Mouse (Mus musculus) lung, embryonic 15.5 days (tissue): ENCODE measurements at regions not wholly inside any gene's neighbourhood (a gene's known extent, or its start where the extent isn't known, plus 50 kb on each side); places are given as distances from the start of the nearest gene placed in this dataset.

ENCODE experiments used
- ATAC-seq: fragments of 200-750 bp; cut with Nextera tagmentation; 2 replicates; pipeline ENCODE4 v1.8.0; 2017; ENCODE audit warnings: moderate number of reproducible peaks, borderline replicate concordance; ENCODE audit not compliant: low FRiP score, low TSS enrichment; ENCODE audit errors: extremely low read depth
- H3K27ac ChIP-seq: fragments of 300-500 bp; sonication (generic); 2 replicates; pipeline ENCODE4 v1.5.1; 2015; ENCODE audit warnings: moderate library complexity, mild to moderate bottlenecking, inconsistent platforms
- H3K27me3 ChIP-seq: fragments of 300-500 bp; sonication (generic); 2 replicates; pipeline ENCODE4 v1.6.1; 2015; ENCODE audit warnings: inconsistent platforms
- H3K36me3 ChIP-seq: fragments of 300-500 bp; sonication (generic); 2 replicates; pipeline ENCODE4 v1.6.1; 2015; ENCODE audit warnings: inconsistent platforms
- H3K4me1 ChIP-seq: fragments of 300-500 bp; sonication (generic); 2 replicates; pipeline ENCODE4 v1.6.1; 2015; ENCODE audit warnings: inconsistent platforms
- H3K4me2 ChIP-seq: fragments of 300-500 bp; sonication (generic); 2 replicates; pipeline ENCODE4 v1.6.1; 2015; ENCODE audit warnings: inconsistent platforms, mild to moderate bottlenecking, moderate library complexity
- H3K4me3 ChIP-seq: fragments of 300-500 bp; sonication (generic); 2 replicates; pipeline ENCODE4 v1.5.1; 2015; ENCODE audit warnings: mild to moderate bottlenecking, inconsistent platforms
- H3K9ac ChIP-seq: fragments of 300-500 bp; sonication (generic); 2 replicates; pipeline ENCODE4 v1.6.1; 2015; ENCODE audit warnings: inconsistent platforms
- H3K9me3 ChIP-seq: fragments of 300-500 bp; sonication (generic); 2 replicates; pipeline ENCODE4 v1.6.1; 2016; ENCODE audit warnings: inconsistent platforms
- WGBS: fragments of 180-500 bp; shearing (Covaris S2); methylation state at CpG from one replicate; pipeline ENCODE4 v1.1.7; 2015; 5-methylcytosine and 5-hydroxymethylcytosine counted together

DNA sequence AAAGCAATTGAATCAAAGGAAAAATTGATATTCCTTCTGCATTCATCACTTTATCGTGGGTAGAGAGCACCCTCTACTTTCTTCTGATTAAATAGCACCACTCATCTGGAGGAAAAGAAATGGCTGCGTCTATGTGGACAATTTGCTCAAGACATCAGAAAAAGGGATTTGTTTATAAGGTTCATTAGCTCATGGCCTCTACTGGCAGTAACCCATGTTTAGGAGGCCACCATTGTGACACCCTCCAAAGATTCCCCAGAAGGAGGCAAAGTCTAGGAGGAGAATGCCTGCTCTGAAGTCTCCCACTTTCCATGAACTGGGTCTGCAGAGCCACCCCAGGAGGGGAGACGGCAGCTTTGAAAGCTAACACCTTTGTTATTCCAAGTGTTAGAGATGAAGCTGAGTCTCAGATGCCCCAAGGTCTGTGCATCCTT lies 147.2 kb upstream of the Plscr5 start:
- no peak for ATAC-seq

DNA sequence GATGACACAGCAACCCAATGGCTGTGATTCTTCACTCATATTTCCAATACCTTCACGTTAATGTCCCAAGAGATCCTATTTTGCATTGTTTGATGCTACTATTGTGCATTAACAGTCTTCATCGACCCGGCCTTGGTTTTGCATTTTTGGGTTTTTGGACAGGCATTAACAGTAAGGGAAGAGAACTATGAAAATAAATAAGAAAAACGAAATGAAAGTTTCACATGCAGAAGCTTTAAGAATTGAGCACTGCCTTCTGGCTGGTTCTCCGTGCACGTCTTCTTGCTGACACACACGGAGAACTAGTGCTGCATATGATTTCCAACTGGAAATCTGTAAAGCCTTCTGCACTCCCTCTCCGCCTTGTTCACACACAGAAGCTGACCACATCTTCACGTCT lies 148.6 kb upstream of the Plscr5 start:
- ATAC-seq, result no peak
- Histone ChIP-seq H3K36me3 (no peaks in the 10 kb centered on the region), H3K4me3 (no peak overlapping the region), H3K4me2 (no peak overlapping the region), H3K9me3 (no peaks in the 10 kb centered on the region), H3K9ac (no peak overlapping the region), H3K27ac (no peak overlapping the region), H3K27me3 (no peaks in the 10 kb centered on the region), H3K4me1 (no peaks in the 10 kb centered on the region)
- 85% methylated on average over 9 of the region's 9 CpGs for WGBS

More for the DNA sequence above, 147.2 kb upstream of the Plscr5 start:
- Histone ChIP-seq H3K36me3 (no peaks in the 10 kb centered on the region), H3K27ac (no peak overlapping the region), H3K9ac (no peak overlapping the region), H3K4me1 (no peaks in the 10 kb centered on the region), H3K27me3 (no peaks in the 10 kb centered on the region), H3K9me3 (no peaks in the 10 kb centered on the region), H3K4me2 (no peak overlapping the region), H3K4me3 (no peak overlapping the region)
- WGBS, result 37% methylated on average over 3 of the region's 3 CpGs

DNA sequence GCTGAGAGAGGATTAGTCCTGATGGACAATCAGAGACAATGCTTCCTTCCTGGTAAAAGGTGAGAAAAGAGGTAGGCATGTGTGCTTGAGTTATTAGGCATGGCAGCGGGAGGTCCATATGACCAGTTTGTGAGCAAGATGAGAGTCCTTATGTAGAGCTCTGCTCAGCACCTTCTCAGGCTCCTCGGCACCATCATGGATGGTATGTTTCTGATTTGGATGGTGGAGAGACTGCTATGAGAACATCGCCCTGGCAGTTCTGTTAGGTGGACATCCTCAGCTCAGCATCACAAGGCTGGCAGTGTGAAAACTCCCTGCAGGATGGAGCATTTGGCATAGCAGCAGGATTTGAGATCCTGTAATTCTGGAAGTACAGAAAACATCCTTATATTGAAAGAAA lies 176.2 kb upstream of the Plscr5 start:
- H3K27ac ChIP-seq, result no peak overlapping the region
- H3K9ac ChIP-seq, result no peak overlapping the region
- H3K4me3 ChIP-seq, result no peak overlapping the region
- WGBS, result 91% methylated on average over 3 of the region's 3 CpGs
- ATAC-seq, result no peak
- no peaks in the 10 kb centered on the region for H3K36me3 ChIP-seq
- no peak overlapping the region for H3K4me2 ChIP-seq
- H3K9me3 ChIP-seq, result no peaks in the 10 kb centered on the region
- H3K27me3 ChIP-seq, result no peaks in the 10 kb centered on the region
- H3K4me1 ChIP-seq, result no peaks in the 10 kb centered on the region

DNA sequence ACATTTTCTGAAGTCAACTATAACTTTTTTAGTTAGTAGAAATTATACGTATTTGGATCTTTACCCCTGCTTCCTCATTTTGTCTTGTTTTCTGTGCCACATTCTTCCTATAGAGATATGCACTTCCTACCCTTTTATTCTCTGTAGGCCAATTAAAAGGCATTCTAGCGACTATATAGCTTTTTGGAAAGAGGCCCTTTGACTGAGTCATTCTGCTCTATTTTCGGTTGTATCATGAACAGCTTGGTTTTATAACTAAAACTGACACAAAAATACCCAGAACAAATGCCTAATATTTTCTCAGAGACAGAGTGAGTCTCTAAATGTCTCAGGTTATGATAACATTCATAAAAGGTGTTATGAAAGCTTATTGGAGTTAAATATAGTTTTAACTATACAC lies 176.8 kb upstream of the Plscr5 start:
- H3K4me2 ChIP-seq, result no peak overlapping the region
- no peak overlapping the region for H3K27ac ChIP-seq
- no peak overlapping the region for H3K4me3 ChIP-seq
- H3K36me3 ChIP-seq, result no peaks in the 10 kb centered on the region
- H3K4me1 ChIP-seq, result no peaks in the 10 kb centered on the region
- no peaks in the 10 kb centered on the region for H3K9me3 ChIP-seq
- H3K9ac ChIP-seq, result no peak overlapping the region
- no peaks in the 10 kb centered on the region for H3K27me3 ChIP-seq
- 66% methylated on average over 3 of the region's 3 CpGs for WGBS
- ATAC-seq, result no peak

DNA sequence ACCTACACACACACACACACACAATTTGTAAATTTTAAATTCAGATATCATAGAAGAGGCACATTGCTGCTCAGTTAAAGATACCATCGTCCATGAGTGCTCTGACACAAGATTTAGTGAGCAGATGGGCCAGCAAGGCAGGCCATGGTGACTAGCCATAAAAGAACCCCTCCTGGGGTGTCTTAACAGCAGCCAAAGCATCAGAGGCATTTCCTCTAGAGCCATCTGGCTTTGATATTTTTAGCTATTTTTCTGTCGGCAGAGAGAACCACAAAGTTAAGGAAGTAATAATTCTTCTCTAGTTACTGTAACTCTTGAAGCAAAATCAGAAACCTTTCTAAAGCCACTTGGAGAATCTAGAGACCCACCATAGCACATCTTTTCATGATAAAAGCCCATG lies 204.5 kb upstream of the Plscr5 start:
- no peak overlapping the region for H3K4me3 ChIP-seq
- no peaks in the 10 kb centered on the region for H3K27me3 ChIP-seq
- no peak overlapping the region for H3K4me2 ChIP-seq
- H3K27ac ChIP-seq, result no peak overlapping the region
- H3K4me1 ChIP-seq, result no peaks in the 10 kb centered on the region
- H3K36me3 ChIP-seq, result no peaks in the 10 kb centered on the region
- WGBS, result 32% methylated on average over 2 of the region's 2 CpGs
- H3K9me3 ChIP-seq, result no peaks in the 10 kb centered on the region
- no peak for ATAC-seq
- no peak overlapping the region for H3K9ac ChIP-seq

DNA sequence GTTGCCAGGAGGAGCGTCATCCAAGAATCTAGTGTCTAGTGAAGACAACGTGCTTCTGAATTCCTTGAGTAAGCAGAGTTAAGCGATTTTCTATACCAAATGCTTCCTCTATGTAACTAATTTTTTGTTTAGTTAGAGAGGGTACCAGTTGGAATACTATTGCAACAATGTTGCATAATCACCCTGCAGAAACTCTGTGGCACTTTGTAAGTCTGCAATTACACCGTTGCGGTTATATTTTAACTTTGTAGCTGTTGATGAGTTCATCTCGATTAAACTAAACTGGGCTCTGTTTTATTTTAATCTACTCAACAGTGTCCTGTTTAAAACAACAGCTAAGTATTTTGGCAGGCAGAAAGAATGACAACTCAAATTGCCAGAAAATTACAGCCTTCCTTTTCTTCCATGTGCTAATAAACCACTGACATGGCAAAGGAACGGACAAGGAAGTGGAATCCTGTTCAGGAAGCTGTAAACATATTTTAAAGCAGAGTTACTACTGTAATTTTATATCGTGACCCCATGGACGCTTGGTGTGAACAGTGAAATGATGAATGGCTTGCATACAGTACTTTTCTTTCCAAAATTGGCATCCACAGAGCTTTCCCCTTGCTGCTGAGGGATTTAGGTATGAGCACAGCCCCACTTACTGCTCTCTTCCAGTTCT lies 210.6 kb upstream of the Plscr5 start:
- WGBS, result 54% methylated on average over 9 of the region's 9 CpGs
- ATAC-seq, result no peak
- H3K9ac ChIP-seq, result no peak overlapping the region
- no peak overlapping the region for H3K4me2 ChIP-seq
- H3K4me1 ChIP-seq, result no peaks in the 10 kb centered on the region
- H3K4me3 ChIP-seq, result no peak overlapping the region
- H3K9me3 ChIP-seq, result no peaks in the 10 kb centered on the region
- H3K27ac ChIP-seq, result no peak overlapping the region
- H3K36me3 ChIP-seq, result no peaks in the 10 kb centered on the region
- no peaks in the 10 kb centered on the region for H3K27me3 ChIP-seq

- no peak for ATAC-seq
- no peak overlapping the region for H3K27ac ChIP-seq
- WGBS, result 79% methylated on average over 3 of the region's 3 CpGs
These were observed 211.2 kb upstream of the Plscr5 start for GRCm38 (mm10) chr9:91981499-91981898.

DNA sequence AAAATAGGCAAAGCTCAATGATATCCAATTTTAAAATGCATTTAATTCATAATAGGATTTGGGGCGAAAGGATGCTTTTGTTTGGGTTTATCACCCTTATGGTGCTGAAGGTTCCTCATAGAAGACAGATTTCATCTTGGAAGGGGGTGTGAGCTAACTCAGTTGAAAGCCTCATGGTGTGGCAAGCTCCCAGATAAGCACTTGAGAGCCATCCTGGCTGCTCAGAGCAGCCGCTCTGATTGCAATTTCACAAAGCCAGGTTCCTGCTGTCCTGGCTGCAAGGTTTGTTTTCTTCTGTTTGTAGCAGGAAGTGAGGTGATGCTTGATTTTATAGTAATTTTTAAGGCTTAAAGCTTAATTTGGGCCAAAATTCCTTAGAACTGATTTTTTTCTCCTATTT lies 228.7 kb upstream of the Plscr5 start:
- Histone ChIP-seq H3K4me2 (no peak overlapping the region), H3K4me3 (no peak overlapping the region), H3K27me3 (no peaks in the 10 kb centered on the region), H3K9me3 (no peaks in the 10 kb centered on the region), H3K9ac (no peak overlapping the region), H3K36me3 (no peaks in the 10 kb centered on the region), H3K4me1 (no peaks in the 10 kb centered on the region), H3K27ac (no peak overlapping the region)
- no peak for ATAC-seq
- 67% methylated on average over 2 of the region's 2 CpGs for WGBS

More at GRCm38 (mm10) chr9:91981499-91981898, 211.2 kb upstream of the Plscr5 start:
- H3K4me3 ChIP-seq, result no peak overlapping the region
- H3K9ac ChIP-seq, result no peak overlapping the region
- H3K36me3 ChIP-seq, result no peaks in the 10 kb centered on the region
- H3K4me2 ChIP-seq, result no peak overlapping the region
- H3K4me1 ChIP-seq, result no peaks in the 10 kb centered on the region
- H3K27me3 ChIP-seq, result no peaks in the 10 kb centered on the region
- H3K9me3 ChIP-seq, result no peaks in the 10 kb centered on the region

- Histone ChIP-seq H3K4me2 (no peak overlapping the region), H3K9me3 (no peaks in the 10 kb centered on the region), H3K9ac (no peak overlapping the region), H3K27me3 (no peaks in the 10 kb centered on the region), H3K4me3 (no peak overlapping the region), H3K36me3 (no peaks in the 10 kb centered on the region), H3K4me1 (no peaks in the 10 kb centered on the region), H3K27ac (no peak overlapping the region)
- WGBS, result 65% methylated on average over 1 of the region's 1 CpGs
- no peak for ATAC-seq
These were observed 230.0 kb upstream of the Plscr5 start for GRCm38 (mm10) chr9:91962726-91963125.

GRCm38 (mm10) chr9:91961666-91962065 lies 231.1 kb upstream of the Plscr5 start:
- Histone ChIP-seq H3K9me3 (no peaks in the 10 kb centered on the region), H3K4me2 (no peak overlapping the region), H3K27me3 (no peaks in the 10 kb centered on the region), H3K27ac (no peak overlapping the region), H3K9ac (no peak overlapping the region), H3K4me3 (no peak overlapping the region), H3K36me3 (no peaks in the 10 kb centered on the region), H3K4me1 (no peaks in the 10 kb centered on the region)
- ATAC-seq, result no peak
- 81% methylated on average over 1 of the region's 1 CpGs for WGBS

GRCm38 (mm10) chr9:91960556-91961325 lies 232.0 kb upstream of the Plscr5 start:
- 74% methylated on average over 14 of the region's 14 CpGs for WGBS
- ATAC-seq, result no peak
- Histone ChIP-seq H3K4me1 (no peaks in the 10 kb centered on the region), H3K4me2 (no peak overlapping the region), H3K36me3 (no peaks in the 10 kb centered on the region), H3K4me3 (no peak overlapping the region), H3K9ac (no peak overlapping the region), H3K27ac (no peak overlapping the region), H3K27me3 (no peaks in the 10 kb centered on the region), H3K9me3 (no peaks in the 10 kb centered on the region)

DNA sequence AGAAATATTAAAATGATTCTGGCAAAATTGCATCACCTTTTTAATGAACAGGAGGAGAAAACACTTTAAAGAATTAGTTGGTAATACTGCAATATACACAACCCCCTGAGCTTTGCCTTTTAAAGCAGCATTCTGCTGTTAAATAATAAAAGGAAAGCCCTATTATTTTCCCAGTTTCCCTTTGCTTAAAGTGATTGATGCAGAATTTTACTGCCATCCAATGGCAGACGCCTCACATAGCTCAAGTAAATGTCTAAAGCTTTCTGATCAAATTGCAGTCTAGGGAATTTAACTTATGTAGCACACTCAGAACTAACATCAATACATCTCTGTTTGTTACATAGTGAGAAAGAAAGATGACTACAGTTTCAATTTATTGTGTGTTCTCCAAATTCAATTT lies 233.1 kb upstream of the Plscr5 start:
- Histone ChIP-seq H3K27me3 (no peaks in the 10 kb centered on the region), H3K27ac (no peak overlapping the region), H3K9me3 (no peaks in the 10 kb centered on the region), H3K4me2 (no peak overlapping the region), H3K4me1 (no peaks in the 10 kb centered on the region), H3K36me3 (no peaks in the 10 kb centered on the region), H3K9ac (no peak overlapping the region), H3K4me3 (no peak overlapping the region)
- no peak for ATAC-seq
- 12% methylated on average over 1 of the region's 1 CpGs for WGBS
